Mouse (Mus musculus): ENCODE measurements around the gene Cenpv. TPM values are rescaled to one million over a fixed set of nuclear protein-coding genes. Genes with fewer than 3 reads are reported as not detected.

The Cenpv gene
- polyA plus RNA-seq, 1 experiment, result 6.2 TPM

GRCm38 (mm10) chr11:62568300-62568699 is 29.2 kb upstream of the Cenpv start:
- TF ChIP-seq CTCF (IDR thresholded peaks at IDR 0.05; ENCODE audit: low read depth, low read length) (no peak), POLR2A (IDR thresholded peaks at IDR 0.05; ENCODE audit: borderline replicate concordance, low read depth, low read length) (no peak)
- H3K4me1 ChIP-seq (ENCODE audit: control insufficient read depth, insufficient read depth, low read length), result peaks cover 15% of the 10 kb centered on the region
- H3K27ac ChIP-seq (ENCODE audit: insufficient read depth, low read depth, low read length), result no peak overlapping the region
- H3K4me3 ChIP-seq (ENCODE audit: insufficient read depth, low read length), result no peak overlapping the region

DNA sequence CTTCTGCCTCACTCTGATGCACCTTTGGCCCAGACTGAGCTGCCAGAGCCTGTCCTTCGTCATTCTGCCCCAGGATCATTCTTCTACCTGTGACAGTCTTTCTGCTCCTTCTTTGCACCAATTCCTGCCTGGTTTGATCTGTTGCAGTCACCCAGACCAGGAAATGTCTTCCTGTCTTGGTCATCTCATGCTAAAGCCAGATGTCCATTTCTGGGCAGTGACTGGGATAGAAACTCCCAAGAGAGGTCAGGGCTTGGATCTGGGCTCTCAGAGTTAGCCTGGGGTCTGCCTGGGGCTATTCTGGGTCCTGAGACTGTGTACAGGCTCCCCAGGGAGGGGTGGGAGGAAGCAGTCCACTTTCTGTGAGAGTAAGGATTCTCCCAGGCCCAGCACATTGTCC is 27.1 kb upstream of the Cenpv start:
- Histone ChIP-seq H3K4me1 (ENCODE audit: control insufficient read depth, insufficient read depth, low read length) (peaks cover 15% of the 10 kb centered on the region), H3K27ac (ENCODE audit: insufficient read depth, low read depth, low read length) (no peak overlapping the region), H3K4me3 (ENCODE audit: insufficient read depth, low read length) (no peak overlapping the region)
- TF ChIP-seq CTCF (IDR thresholded peaks at IDR 0.05; ENCODE audit: low read depth, low read length) (no peak), POLR2A (IDR thresholded peaks at IDR 0.05; ENCODE audit: borderline replicate concordance, low read depth, low read length) (no peak)

- no peak for TF ChIP-seq CTCF (IDR thresholded peaks at IDR 0.05; ENCODE audit: low read depth, low read length)
- TF ChIP-seq POLR2A (IDR thresholded peaks at IDR 0.05; ENCODE audit: borderline replicate concordance, low read depth, low read length), result no peak
- Histone ChIP-seq H3K4me1 (ENCODE audit: control insufficient read depth, insufficient read depth, low read length) (peaks cover 15% of the 10 kb centered on the region), H3K4me3 (ENCODE audit: insufficient read depth, low read length) (no peak overlapping the region)
These were observed 26.7 kb upstream of the Cenpv start for GRCm38 (mm10) chr11:62565747-62566146.

DNA sequence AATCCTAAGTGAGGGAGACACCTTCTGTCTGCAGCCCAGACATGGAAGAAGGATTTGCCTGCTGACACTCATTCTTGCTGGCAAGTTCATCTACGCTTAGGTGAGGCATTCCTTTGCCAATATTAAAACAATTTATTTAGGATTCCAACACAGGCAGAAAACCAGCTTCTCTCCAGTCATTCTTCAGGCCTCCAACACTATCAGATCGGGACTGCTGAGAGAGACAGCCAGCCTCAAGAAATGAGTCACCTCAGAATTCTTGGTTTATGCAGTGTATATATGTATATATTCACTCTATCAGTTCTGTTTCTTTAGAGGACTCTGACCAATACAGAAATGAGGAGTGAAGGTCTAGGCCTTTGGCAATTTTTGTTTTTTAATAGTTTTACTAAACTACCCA is 24.5 kb upstream of the Cenpv start:
- peaks cover 25% of the 10 kb centered on the region for H3K4me1 ChIP-seq (ENCODE audit: control insufficient read depth, insufficient read depth, low read length)
- H3K4me3 ChIP-seq (ENCODE audit: insufficient read depth, low read length), result no peak overlapping the region
- H3K27ac ChIP-seq (ENCODE audit: insufficient read depth, low read depth, low read length), result no peak overlapping the region
- TF ChIP-seq CTCF (IDR thresholded peaks at IDR 0.05; ENCODE audit: low read depth, low read length) (no peak), POLR2A (IDR thresholded peaks at IDR 0.05; ENCODE audit: borderline replicate concordance, low read depth, low read length) (no peak)

More at GRCm38 (mm10) chr11:62565747-62566146, 26.7 kb upstream of the Cenpv start:
- no peak overlapping the region for H3K27ac ChIP-seq (ENCODE audit: insufficient read depth, low read depth, low read length)

- Histone ChIP-seq H3K27ac (ENCODE audit: insufficient read depth, low read depth, low read length) (no peak overlapping the region), H3K4me1 (ENCODE audit: control insufficient read depth, insufficient read depth, low read length) (peaks cover 11% of the 10 kb centered on the region), H3K4me3 (ENCODE audit: insufficient read depth, low read length) (no peak overlapping the region)
- TF ChIP-seq POLR2A (IDR thresholded peaks at IDR 0.05; ENCODE audit: borderline replicate concordance, low read depth, low read length), result no peak
- no peak for TF ChIP-seq CTCF (IDR thresholded peaks at IDR 0.05; ENCODE audit: low read depth, low read length)
These were observed 21.5 kb upstream of the Cenpv start for GRCm38 (mm10) chr11:62560463-62561016.

GRCm38 (mm10) chr11:62558961-62559646 is 20.0 kb upstream of the Cenpv start:
- TF ChIP-seq CTCF (IDR thresholded peaks at IDR 0.05; ENCODE audit: low read depth, low read length) (no peak), POLR2A (IDR thresholded peaks at IDR 0.05; ENCODE audit: borderline replicate concordance, low read depth, low read length) (no peak)
- H3K4me1 ChIP-seq (ENCODE audit: control insufficient read depth, insufficient read depth, low read length), result peaks cover 11% of the 10 kb centered on the region
- no peak overlapping the region for H3K4me3 ChIP-seq (ENCODE audit: insufficient read depth, low read length)
- peak overlapping the region; percentile 0 for H3K27ac ChIP-seq (ENCODE audit: insufficient read depth, low read depth, low read length)

GRCm38 (mm10) chr11:62558152-62558551 is 19.1 kb upstream of the Cenpv start:
- no peak for TF ChIP-seq POLR2A (IDR thresholded peaks at IDR 0.05; ENCODE audit: borderline replicate concordance, low read depth, low read length)
- no peak for TF ChIP-seq CTCF (IDR thresholded peaks at IDR 0.05; ENCODE audit: low read depth, low read length)
- Histone ChIP-seq H3K4me3 (ENCODE audit: insufficient read depth, low read length) (no peak overlapping the region), H3K27ac (ENCODE audit: insufficient read depth, low read depth, low read length) (no peak overlapping the region), H3K4me1 (ENCODE audit: control insufficient read depth, insufficient read depth, low read length) (peaks cover 11% of the 10 kb centered on the region)

- peaks cover 11% of the 10 kb centered on the region for H3K4me1 ChIP-seq (ENCODE audit: control insufficient read depth, insufficient read depth, low read length)
- TF ChIP-seq CTCF (IDR thresholded peaks at IDR 0.05; ENCODE audit: low read depth, low read length), result no peak
- no peak for TF ChIP-seq POLR2A (IDR thresholded peaks at IDR 0.05; ENCODE audit: borderline replicate concordance, low read depth, low read length)
- no peak overlapping the region for H3K27ac ChIP-seq (ENCODE audit: insufficient read depth, low read depth, low read length)
- H3K4me3 ChIP-seq (ENCODE audit: insufficient read depth, low read length), result no peak overlapping the region
These were observed 18.1 kb upstream of the Cenpv start for GRCm38 (mm10) chr11:62557205-62557604.

GRCm38 (mm10) chr11:62555896-62556412 is 16.9 kb upstream of the Cenpv start:
- Histone ChIP-seq H3K4me3 (ENCODE audit: insufficient read depth, low read length) (no peak overlapping the region), H3K27ac (ENCODE audit: insufficient read depth, low read depth, low read length) (no peak overlapping the region), H3K4me1 (ENCODE audit: control insufficient read depth, insufficient read depth, low read length) (peaks cover 11% of the 10 kb centered on the region)
- TF ChIP-seq CTCF (IDR thresholded peaks at IDR 0.05; ENCODE audit: low read depth, low read length), result no peak

DNA sequence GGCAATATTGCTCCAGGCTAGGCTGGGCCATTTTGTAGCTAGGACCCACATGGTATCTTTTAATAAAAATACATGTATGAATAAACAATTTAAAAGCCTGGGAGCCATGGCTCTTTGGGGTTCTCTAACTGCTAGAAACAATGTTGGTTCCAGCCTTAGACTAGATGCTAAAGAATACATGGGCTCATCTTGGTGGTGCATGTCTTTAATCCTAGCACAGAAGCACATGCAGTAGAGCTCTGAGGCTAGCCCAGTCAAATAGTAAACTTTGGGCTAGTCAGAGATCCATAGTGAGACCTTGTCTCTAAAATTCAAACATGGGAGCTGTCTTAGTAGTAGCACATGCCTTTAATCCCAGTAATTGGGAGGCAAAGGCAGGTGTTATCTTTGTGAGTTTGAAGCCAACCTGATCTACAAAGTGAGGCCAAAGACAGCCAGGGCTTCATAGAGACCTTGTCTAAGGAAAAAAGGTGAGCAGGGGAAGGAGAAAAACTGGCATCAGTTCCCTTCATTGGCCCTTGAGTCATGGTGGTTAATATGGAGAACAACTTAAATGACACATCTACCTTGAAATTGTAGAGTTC is 16.0 kb upstream of the Cenpv start:
- Histone ChIP-seq H3K27ac (ENCODE audit: insufficient read depth, low read depth, low read length) (no peak overlapping the region), H3K4me3 (ENCODE audit: insufficient read depth, low read length) (no peak overlapping the region), H3K4me1 (ENCODE audit: control insufficient read depth, insufficient read depth, low read length) (peaks cover 11% of the 10 kb centered on the region)
- no peak for TF ChIP-seq POLR2A (IDR thresholded peaks at IDR 0.05; ENCODE audit: borderline replicate concordance, low read depth, low read length)
- no peak for TF ChIP-seq CTCF (IDR thresholded peaks at IDR 0.05; ENCODE audit: low read depth, low read length)

Measured in bone marrow macrophage, adult 2 months (primary cell).